Mouse (Mus musculus) brain, embryonic 14.5 days (tissue): Measurements from ENCODE around the gene Med19.

Experiments used
- CTCF ChIP-seq: fragments of 200-500 bp; IDR thresholded peaks from 2 replicates; pipeline ENCODE4 v1.5.1; 2012; ENCODE audit warnings: inconsistent platforms, mild to moderate bottlenecking, moderate library complexity, borderline replicate concordance; ENCODE audit not compliant: insufficient read depth, insufficient read length; ENCODE audit errors: extremely low read depth
- POLR2A ChIP-seq: fragments of 200-500 bp; IDR thresholded peaks from 2 replicates; pipeline ENCODE4 v1.6.1; 2012; ENCODE audit warnings: mild to moderate bottlenecking, inconsistent platforms, borderline replicate concordance; ENCODE audit not compliant: poor library complexity, insufficient read depth, insufficient read length, severe bottlenecking; ENCODE audit errors: extremely low read depth

DNA sequence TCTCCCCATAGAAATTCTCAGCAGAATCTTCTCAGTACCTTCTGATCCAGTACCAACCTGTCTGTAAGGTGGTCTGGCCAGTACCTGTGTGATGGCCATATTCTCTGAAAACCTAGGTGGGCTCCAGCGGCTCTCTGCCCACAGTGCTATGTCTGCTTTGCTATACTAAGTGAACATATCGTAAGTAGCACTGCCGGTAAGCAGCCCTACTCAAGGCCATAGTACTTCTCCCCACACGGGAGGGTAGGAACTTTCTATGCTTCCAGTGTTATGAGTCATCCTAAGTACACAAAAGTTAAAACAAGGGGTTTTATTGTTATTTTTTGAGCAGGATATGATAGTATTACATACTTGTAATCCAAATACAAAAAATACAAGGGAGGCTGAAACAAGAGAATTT lies 44.2 kb upstream of the Med19 start:
- TF ChIP-seq POLR2A (no peak), CTCF (no peak)
